Mouse (Mus musculus): ENCODE measurements at regions not wholly inside any gene's neighbourhood (a gene's known extent, or its start where the extent isn't known, plus 50 kb on each side); places are given as distances from the start of the nearest gene placed in this dataset.

DNA sequence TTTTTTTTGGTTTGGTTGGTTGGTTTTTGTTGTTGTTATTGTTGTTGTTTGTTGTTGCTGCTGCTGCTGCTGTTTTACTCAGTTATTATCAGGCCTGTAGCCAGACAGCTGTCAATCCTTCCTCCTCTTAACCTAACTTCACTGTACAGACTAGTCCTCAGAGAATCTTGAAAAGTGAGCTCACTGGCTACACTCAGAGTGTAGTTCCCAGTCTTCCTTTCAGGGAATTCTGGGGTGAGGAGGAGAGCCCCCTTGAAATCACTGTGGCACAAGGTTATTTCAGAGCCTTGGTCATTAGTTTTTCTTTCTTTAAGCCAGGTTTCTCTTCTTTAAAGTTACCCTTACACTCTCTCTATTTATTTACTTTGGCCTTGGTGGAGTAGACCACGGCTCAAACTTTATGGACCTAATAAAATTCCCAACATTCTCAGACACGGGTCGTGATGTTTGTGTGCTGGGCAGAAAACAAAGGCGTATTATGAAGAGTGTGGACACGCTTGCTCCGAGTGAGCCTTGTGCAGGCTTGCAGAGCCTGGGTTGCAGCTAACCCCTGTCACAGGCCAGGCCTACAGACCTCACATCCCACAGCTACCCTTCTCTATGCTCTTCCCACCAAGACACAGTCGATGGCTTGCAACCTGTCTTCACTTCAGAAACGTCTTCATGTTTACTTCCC lies 156.9 kb upstream of the Sfrp2 start:
- TF ChIP-seq POLR2A (IDR thresholded peaks at IDR 0.05; ENCODE audit: insufficient read depth, low read depth, low read length) = no peak
- TF ChIP-seq CTCF (IDR thresholded peaks at IDR 0.05; ENCODE audit: insufficient read depth, low read depth, low read length) = no peak

All from olfactory bulb, adult 2 months (tissue).